Mouse (Mus musculus) right cerebral cortex, adult 18-20 months (tissue): ENCODE measurements around the gene Sema5a.
A peak's percentile ranks its signal among the peaks of the same experiment; 100 is the strongest.
"Not testable (repeated sequence)": the region's sequence is repeated elsewhere in the genome, so short reads cannot be mapped to it uniquely, and the experiment has no call there.

Experiments
- DNase-seq: peaks from one replicate; pipeline ENCODE4 v3.0.0; 2022; ENCODE audit warnings: mixed read lengths

Sema5a gene

DNA sequence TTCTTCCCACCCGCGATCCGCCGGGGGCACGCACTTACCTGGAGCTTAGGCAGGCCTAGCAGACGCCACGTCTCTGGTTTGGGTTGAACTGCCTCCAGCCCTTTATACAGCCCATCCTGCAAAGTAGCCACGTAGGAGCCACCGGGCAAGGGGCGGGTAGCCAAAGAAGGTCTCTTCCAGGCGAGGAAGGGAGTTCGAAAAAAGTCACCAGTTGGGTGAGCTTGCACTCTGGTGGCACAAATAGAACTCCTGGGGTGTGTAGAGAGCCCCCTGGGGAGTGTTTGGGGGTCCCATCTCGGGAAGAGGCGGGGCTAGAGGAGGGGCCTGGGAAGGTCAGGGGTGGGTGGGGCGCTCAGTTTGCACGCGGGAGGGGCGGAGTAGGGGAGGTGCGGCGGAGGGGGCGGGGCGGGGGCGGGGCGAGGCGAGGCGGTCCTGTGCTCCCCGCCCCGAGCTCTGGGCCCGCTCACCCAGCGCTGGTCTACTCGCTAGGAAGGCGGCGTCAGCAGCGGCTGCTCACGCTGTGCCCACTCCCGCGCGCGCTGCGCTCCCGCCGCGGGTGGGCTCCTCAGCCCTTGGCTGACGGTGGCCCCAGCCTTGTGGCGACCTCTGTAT is at the start of gene Sema5a:
Gene Sema5a, plus strand, starts transcription at position 467 of the 612 bp plus-strand sequence.
- peak; percentile 33 for DNase-seq

DNA sequence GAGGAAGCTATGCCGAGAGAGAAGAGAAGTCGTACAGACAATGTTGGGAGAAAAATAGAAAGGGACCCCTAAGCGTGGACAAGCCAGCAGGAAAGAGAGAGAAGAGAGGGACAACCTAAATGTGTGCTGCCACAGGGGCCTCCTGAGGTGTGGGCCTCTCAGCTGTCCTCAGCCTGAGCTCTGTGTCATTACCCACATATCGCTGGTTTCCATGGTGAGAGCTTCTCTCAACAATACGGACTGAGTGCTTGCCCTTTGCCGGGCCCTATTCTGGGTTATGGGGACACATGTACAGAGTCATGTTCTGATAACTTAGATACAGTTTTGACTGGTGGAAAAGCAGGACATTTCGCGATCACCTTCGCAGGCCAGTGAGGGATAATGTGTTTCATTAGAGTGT is 46.5 kb upstream of the Sema5a start:
- no peak for DNase-seq

- no peak for DNase-seq
These were observed 46.0 kb upstream of the Sema5a start for GRCm38 (mm10) chr15:32198561-32198960.

DNA sequence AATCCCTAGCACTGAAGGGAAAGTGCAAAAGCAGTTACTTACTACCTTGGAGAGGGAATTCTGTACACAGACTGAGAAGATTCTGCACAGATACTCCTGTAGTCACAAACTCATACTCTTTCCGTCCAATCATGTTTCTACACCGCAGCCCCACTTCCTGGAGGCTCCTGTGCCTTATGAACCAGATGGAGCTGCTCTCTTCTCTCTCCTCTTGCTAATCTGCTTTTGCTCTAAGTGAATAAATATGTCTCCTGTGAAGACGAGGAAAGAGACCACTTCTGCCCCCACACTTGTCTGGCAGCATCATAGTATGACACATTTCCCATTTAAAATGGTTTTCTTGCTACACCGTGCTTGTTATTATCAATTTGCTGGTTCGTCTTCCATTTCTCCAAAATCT is 41.4 kb upstream of the Sema5a start:
- DNase-seq, result peak; percentile 13

- peak; percentile 60 for DNase-seq
These were observed 39.7 kb upstream of the Sema5a start for GRCm38 (mm10) chr15:32204908-32205307.

GRCm38 (mm10) chr15:32214687-32215086 is 29.9 kb upstream of the Sema5a start:
- not testable (repeated sequence) for DNase-seq

DNA sequence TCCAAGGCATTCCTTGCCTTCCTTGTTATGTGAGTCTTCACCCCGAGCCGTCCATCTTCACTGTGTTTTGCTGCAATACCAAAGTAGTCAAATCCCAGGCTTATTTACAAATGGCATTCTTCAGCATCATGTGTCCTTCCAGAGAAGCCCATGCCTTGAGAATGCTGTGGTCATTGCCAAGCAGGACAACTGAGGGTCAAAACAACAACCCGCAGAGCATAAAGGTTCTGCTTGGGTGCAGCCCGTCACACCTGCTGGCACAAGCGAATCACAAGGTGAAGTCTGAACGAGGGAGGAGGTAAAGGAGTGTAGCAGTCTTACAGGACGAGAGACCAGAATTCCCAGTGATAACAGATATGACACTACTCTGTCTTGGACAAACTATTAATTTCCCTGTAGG is 21.6 kb upstream of the Sema5a start:
- no peak for DNase-seq

- DNase-seq, result no peak
These were observed 19.2 kb upstream of the Sema5a start for GRCm38 (mm10) chr15:32225394-32225793.

DNA sequence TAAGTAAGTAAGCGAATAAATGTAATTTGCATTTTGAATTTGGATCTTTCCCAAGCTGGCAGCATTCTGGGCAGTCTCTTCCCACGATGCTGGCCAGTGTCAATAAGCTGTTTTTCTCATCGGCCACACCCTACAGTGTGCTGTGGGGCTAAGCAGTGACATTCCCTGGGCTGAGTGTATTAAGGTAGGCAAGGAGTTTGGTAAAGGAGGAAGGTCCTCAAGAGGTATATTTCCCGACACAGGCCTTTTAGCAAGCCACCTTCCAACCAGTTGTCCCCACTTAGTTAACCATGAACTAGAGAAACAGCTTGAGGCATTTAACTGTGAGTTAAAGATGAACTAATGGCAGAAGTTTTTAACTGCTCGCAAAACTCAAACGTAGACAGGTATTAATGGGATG is 18.2 kb upstream of the Sema5a start:
- no peak for DNase-seq

DNA sequence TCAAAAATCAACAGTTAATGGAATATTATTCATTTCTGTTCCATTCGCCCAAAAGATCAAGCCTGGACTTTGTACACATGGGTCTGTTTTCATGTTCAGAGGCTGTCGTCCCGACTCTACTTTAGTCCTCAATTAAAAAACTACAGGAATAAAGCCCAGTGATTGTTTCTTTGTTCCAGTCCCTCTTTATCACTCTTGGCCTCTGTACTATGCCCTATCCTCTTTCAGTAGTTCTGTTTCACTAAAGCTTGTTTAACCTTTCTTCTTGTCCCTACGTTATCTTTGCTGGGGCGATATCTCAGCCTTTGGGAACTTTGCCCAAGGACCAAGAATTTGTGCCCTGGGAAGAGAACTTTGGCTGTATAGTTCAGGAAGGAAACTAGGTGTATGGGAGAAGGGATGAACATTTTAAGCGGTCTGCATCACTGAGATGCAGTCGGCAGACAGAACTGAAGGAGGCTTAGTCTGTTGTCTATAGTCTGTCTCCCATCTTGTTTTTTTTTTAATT is 17.7 kb upstream of the Sema5a start:
- no peak for DNase-seq

GRCm38 (mm10) chr15:32230066-32230465 is 14.5 kb upstream of the Sema5a start:
- DNase-seq, result no peak

GRCm38 (mm10) chr15:32232189-32232588 is 12.4 kb upstream of the Sema5a start:
- DNase-seq, result no peak

- not testable (repeated sequence) for DNase-seq
These were observed 11.9 kb upstream of the Sema5a start for GRCm38 (mm10) chr15:32232666-32233141.

DNA sequence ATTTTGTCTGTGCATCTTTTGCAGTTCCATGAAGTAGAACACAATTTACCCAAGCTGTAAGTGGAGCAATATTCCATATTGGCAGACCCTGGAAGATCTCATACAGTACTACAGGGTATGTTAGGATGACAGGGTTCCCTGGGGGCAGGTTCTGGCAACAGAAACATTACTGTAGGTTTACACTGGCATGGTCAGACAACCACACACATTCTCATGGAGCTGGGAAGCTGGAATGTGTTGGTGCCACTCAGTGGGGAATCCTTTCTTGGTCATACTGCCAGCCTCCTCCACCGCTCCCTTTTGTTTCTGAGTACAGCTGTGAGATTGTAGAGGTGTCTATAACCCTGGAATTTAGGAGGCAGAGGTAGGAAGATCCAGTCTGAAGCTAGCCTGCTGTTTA is 11.2 kb upstream of the Sema5a start:
- DNase-seq, result no peak

DNA sequence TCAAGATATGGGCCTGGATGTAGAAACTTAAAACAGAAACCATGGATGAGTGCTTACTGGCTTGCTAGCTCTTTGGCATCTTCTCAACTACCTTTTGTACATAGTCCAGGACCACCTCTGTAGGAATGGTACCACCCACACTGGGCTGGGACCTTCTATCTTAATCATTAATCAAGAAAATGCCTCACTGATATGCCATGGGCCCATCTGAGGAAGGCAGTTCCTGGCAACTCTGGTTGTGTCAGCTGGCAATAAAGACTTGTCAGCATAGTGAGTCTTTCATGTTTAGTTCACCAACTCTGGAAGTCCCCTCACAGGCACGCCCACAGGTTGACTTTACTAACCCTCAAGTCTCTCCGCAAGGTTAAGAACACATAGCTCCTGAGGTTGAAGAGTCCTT is 5.5 kb upstream of the Sema5a start:
- DNase-seq, result no peak

GRCm38 (mm10) chr15:32240159-32240558 is 4.5 kb upstream of the Sema5a start:
- no peak for DNase-seq

GRCm38 (mm10) chr15:32241666-32242065 is 2.9 kb upstream of the Sema5a start:
- DNase-seq, result no peak

DNA sequence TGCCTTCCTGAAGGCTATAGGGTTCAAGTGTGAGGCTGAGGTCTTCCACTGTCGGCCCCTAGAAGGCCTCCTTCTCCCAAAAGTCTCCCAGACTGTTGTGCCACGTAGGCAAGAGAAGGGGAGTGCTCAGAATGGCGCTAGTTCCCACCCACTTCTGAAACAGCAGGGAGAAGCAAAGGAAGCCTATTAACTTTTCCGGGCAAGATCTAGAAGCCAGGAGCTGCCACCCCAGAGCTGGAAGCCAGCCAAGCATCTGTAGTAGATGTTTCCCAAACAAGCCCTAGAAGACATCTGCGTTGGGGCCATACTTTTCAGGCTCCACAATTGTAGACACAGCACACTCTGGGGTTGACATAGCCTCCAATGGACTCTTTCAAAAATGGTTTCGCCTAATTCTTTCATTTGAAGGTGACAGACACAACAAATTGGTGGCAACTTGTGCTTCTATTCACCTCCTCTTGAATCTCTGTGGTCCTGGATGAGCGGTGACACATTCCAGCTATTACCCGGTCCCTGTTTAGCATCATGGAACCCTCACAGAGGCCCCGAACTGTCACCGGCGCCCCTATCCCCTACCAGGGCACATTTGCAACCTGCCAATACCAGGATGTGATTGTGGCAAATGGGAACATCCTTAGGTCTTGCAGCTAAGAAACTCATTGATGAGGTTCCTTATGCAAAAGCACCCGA is 1.4 kb upstream of the Sema5a start:
- DNase-seq, result no peak

DNA sequence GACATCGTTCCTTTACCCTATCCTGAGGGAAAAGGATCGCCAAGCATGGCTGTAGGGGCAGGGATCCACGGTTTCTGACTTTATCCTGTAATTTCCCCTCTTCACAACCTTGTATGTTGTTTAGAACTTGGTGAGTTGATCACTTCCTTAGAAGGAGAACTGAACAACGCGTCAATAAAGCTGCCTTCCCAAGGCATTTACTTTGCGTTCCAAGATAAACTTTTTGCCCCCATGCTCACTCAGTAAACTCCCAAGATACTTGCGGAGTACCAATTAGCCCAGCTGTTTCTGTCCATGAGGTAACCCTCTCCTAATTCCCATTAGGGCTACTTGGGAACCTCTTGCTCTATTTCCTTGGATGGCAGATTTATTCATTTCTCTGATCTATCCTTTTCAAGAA is 786 bp upstream of the Sema5a start:
- DNase-seq, result no peak

GRCm38 (mm10) chr15:32244956-32245836 is 586 bp downstream of the Sema5a start:
- DNase-seq, result peak; percentile 19

GRCm38 (mm10) chr15:32245837-32246670 is 1.4 kb downstream of the Sema5a start:
- DNase-seq, result peak; percentile 85

- DNase-seq, result no peak
These were observed 2.7 kb downstream of the Sema5a start for GRCm38 (mm10) chr15:32247281-32247680.
